Mouse (Mus musculus): ENCODE measurements around the gene Slc25a36. TPM values are rescaled to one million over a fixed set of nuclear protein-coding genes. Genes with fewer than 3 reads are reported as not detected.

Slc25a36 gene
- total RNA-seq, 4 experiments from 2014 or later, result 20.0 to 43.6 (median 25.2) TPM

- no peak for DNase-seq (ENCODE audit: low spot score in 2 of 2)
Measured at GRCm38 (mm10) chr9:97051176-97051575, 59.8 kb downstream of the Slc25a36 start.

- DNase-seq (ENCODE audit: low spot score in 2 of 2), result no peak
Measured at GRCm38 (mm10) chr9:97046240-97046639, 64.7 kb downstream of the Slc25a36 start.

GRCm38 (mm10) chr9:97041633-97042032 is 69.3 kb downstream of the Slc25a36 start:
- no peak for DNase-seq (ENCODE audit: low spot score in 2 of 2)

DNA sequence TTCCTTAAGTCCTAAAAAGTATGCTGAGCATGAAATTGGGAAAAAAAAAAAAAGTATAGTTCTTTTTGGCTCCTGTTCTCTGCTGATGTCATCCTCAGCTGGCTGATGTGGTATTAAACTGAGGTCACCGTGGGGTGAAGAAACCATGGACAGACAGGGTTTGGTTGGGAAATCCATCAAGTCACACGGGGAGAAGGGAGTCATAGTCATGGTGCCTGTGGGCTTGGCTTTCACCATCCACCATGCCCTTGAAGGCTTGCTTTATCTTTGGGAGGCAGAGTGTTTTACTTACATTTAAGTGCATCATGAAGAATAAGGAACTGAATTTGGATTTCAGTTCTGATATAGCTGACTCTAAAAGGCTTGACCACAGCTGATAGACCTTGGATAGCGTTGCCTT is 72.9 kb downstream of the Slc25a36 start:
- no peak for DNase-seq (ENCODE audit: low spot score in 2 of 2)

GRCm38 (mm10) chr9:97036656-97037055 is 74.3 kb downstream of the Slc25a36 start:
- no peak for DNase-seq (ENCODE audit: low spot score in 2 of 2)

- no peak for DNase-seq (ENCODE audit: low spot score in 2 of 2)
Measured at GRCm38 (mm10) chr9:97027361-97027760, 83.6 kb downstream of the Slc25a36 start.

- DNase-seq (ENCODE audit: low spot score in 2 of 2), result no peak
Measured at GRCm38 (mm10) chr9:97026006-97026405, 85.0 kb downstream of the Slc25a36 start.

Other genes with a start within 250 kb of the Slc25a36 start
- 1 to 10 TPM in 2 of 4 experiments, under 1 TPM in 2; 0.80 to 1.4 (median 1.1) TPM for gene Pxylp1, start 218.5 kb downstream of the Slc25a36 start, total RNA-seq (2022)
- gene Spsb4, start 92.3 kb downstream of the Slc25a36 start, total RNA-seq (2022), result 1 to 10 TPM in 2 of 4 experiments, under 1 TPM in 2; 0.86 to 1.7 (median 1.1) TPM